Mouse (Mus musculus): ENCODE data around the gene Gramd4. TPM values are rescaled to one million over a fixed set of nuclear protein-coding genes. Genes with fewer than 3 reads are reported as not detected.

Gene Gramd4
- 32.5 and 35.2 TPM in 2 replicates for polyA plus RNA-seq (2016; fragmentation: Nextera tagmentation; extraction: Ambion mirVana)

DNA sequence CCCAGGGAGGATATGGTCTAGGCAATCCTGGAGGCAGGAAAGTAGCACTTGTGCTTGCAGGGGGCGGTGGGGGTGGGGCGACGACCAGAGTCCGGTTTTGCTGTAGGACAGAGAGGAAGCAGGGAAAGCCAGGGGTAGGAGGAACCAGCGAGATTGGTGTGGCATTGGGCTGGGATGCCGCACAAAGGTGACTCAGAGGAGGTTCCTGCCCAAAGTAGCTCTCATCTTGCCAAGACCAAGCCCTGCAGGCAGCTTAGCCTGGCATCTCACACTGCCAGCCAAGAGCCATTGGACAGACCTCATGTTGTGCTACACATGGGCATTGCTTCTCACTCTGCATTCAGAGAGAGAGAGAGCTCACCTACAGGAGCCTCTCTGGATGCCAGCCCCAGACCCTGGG is at the start of gene Gramd4:
TSS of gene Gramd4 (plus strand) at position 283 of the 400 bp plus-strand sequence.
- Histone ChIP-seq H3K27ac (peak within 1 kb of the TSS; percentile 89), H3K9ac (peak within 1 kb of the TSS; percentile 88), H3K4me3 (peak within 1 kb of the TSS; percentile 86), H3K4me1 (peaks cover 39% of the 10 kb centered on the region), H3K4me2 (replicated peaks) (peak within 1 kb of the TSS; percentile 66), H3K27me3 (no peaks in the 10 kb centered on the region), H3K36me3 (no peaks in the 10 kb centered on the region), H3K9me3 (replicated peaks) (no peaks in the 10 kb centered on the region)
- WGBS: 44% methylated on average over 6 of the region's 6 CpGs
- no peak for ATAC-seq (ENCODE audit: low FRiP score)

DNA sequence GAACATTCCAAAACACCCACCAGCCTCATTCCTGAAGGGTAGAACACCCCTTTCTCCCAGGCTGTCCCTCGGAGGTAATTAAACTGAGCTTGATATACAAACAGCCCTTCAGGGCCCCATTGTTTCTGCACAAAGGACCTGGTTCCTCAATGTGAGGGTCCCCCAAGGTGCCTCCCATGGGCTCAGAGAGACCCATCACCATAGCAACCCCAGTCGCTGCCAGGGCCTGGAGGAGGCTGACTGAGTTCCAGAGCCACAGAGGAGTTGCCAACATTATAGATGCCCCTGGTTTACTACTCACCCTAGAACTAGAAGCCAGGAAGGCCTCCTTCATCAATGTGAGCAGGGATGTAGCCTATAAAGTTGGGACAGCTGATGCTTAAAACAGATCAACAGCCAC is 44.4 kb upstream of the Gramd4 start:
- Histone ChIP-seq H3K4me2 (replicated peaks) (no peak overlapping the region), H3K9me3 (replicated peaks) (no peaks in the 10 kb centered on the region), H3K27me3 (peaks cover 16% of the 10 kb centered on the region), H3K9ac (no peak overlapping the region), H3K36me3 (no peaks in the 10 kb centered on the region), H3K4me3 (no peak overlapping the region), H3K4me1 (peaks cover 25% of the 10 kb centered on the region), H3K27ac (0 out of 2 replicates have a peak overlapping the region, but pooled peaks have one; percentile 23)
- 0 out of 2 replicates have a peak, but pooled peaks have one; percentile 20 for ATAC-seq (ENCODE audit: low FRiP score)
- 21% methylated on average over 2 of the region's 2 CpGs for WGBS

DNA sequence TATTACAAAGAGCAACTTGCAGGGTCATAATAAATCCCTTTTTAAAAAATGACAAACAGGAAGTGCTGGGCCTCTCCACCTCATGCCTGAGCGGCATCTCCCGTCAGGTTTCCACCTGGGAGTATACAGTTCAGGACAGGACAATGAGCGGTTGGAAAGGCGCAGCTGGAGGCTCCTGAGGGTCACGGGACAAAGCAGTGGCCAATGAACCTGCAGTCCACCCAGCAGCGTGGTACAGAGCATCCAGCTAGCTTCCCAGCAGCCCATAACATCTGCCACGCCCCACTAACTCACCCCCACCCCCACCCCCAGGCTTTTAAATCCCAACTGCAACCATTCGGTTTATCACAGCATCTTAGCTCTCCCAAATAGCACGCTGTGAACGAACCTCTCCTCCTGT is 43.8 kb upstream of the Gramd4 start:
- H3K27ac ChIP-seq: peak overlapping the region; percentile 23; the same call in 1 of the 2 replicates
- ATAC-seq (ENCODE audit: low FRiP score): no peak; the same call in 1 of the 2 replicates
- peaks cover 23% of the 10 kb centered on the region for H3K4me1 ChIP-seq

DNA sequence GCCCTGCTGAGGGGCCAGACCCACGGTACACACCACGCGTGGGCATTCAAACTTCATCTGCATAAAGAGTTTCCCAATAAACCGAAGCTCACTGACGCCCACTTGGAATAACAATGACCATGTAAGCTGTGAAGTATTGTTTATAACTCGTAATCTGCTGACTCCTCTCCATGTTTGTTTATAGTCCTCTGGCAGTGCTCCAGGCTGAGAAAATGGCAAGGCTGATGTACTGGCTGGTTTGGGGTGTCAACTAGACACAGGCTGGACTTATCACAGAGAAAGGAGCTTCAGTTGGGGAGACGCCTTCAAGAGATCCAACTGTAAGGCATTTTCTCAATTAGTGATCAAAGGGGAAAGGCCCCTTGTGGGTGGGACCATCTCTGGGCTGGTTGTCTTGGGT is 42.5 kb upstream of the Gramd4 start:
- Histone ChIP-seq H3K9me3 (replicated peaks) (peaks cover 5% of the 10 kb centered on the region; the same call in 1 of the 2 replicates), H3K36me3 (no peaks in the 10 kb centered on the region), H3K27ac (no peak overlapping the region), H3K9ac (no peak overlapping the region), H3K4me3 (no peak overlapping the region), H3K4me1 (peaks cover 20% of the 10 kb centered on the region), H3K27me3 (peaks cover 10% of the 10 kb centered on the region), H3K4me2 (replicated peaks) (no peak overlapping the region)
- no peak for ATAC-seq (ENCODE audit: low FRiP score)
- 80% methylated on average over 7 of the region's 7 CpGs for WGBS

More for the DNA sequence above, 43.8 kb upstream of the Gramd4 start:
- Histone ChIP-seq H3K9me3 (replicated peaks) (no peaks in the 10 kb centered on the region; the same call in 1 of the 2 replicates), H3K36me3 (no peaks in the 10 kb centered on the region), H3K9ac (no peak overlapping the region), H3K4me2 (replicated peaks) (no peak overlapping the region), H3K4me3 (no peak overlapping the region), H3K27me3 (peaks cover 13% of the 10 kb centered on the region)
- WGBS: 29% methylated on average over 10 of the region's 10 CpGs

DNA sequence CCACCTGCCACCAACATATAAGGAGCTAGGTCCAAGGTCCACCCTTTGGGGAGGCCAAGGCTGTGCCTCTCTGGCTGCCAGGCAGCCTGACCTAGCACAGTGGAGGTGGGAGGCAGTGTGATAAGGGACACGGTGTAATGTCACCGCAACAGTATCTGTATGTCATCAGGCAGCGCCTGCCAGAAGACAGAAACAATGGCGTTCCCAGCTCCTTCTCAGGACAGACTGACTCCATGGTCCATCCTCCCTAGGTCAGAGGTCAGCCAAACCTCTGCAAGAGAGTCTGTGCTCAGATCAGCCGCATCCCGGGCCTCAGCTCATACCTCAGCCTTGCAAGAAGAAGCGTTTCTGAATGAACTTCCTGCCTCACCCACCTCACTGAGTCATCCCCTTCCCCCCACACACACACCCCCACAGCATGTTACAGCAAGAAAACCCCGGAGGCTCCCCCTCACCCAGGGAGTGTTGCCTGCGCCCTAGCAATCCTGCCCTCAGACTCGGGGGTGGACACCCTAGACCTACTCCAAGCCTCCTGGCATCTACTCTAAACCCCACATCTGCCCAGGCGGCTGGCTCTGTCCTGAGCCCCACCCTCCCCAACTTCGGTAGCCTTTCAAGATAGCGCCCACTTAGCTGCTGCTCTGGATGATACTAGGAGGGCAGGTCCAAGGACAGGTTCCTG is 41.5 kb upstream of the Gramd4 start:
- 66% methylated on average over 13 of the region's 13 CpGs for WGBS
- H3K4me2 ChIP-seq (replicated peaks): no peak overlapping the region
- H3K36me3 ChIP-seq: no peaks in the 10 kb centered on the region

DNA sequence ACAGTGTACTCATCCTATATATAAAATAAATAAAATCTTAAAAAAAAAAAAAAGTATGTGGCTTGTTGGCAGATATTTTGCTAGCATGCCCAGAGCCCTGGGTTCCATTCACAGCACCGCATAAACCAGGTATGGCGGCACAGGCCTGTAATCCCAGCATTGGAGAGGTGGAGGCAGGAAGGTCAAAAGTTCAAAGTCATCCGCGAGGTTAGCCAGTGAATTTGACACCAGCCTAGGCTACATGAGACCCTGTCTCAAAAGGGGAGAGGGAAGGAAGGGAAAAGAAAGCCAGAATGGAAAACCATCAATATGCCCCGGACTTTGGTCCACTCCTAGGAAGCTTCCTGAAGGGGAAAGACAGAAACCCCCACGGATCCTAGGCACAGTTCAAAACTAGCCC is 40.2 kb upstream of the Gramd4 start:
- H3K4me2 ChIP-seq (replicated peaks): no peak overlapping the region
- H3K27me3 ChIP-seq: no peaks in the 10 kb centered on the region
- H3K9me3 ChIP-seq (replicated peaks): peaks cover 5% of the 10 kb centered on the region; the same call in 1 of the 2 replicates
- ATAC-seq (ENCODE audit: low FRiP score): no peak
- H3K4me3 ChIP-seq: no peak overlapping the region
- H3K9ac ChIP-seq: no peak overlapping the region
- peaks cover 23% of the 10 kb centered on the region for H3K4me1 ChIP-seq
- WGBS: 92% methylated on average over 6 of the region's 6 CpGs
- no peaks in the 10 kb centered on the region for H3K36me3 ChIP-seq
- H3K27ac ChIP-seq: no peak overlapping the region

More for the DNA sequence above, 41.5 kb upstream of the Gramd4 start:
- Histone ChIP-seq H3K27me3 (peaks cover 9% of the 10 kb centered on the region), H3K4me3 (no peak overlapping the region), H3K9ac (no peak overlapping the region), H3K4me1 (peaks cover 23% of the 10 kb centered on the region), H3K27ac (no peak overlapping the region), H3K9me3 (replicated peaks) (peaks cover 5% of the 10 kb centered on the region; the same call in 1 of the 2 replicates)
- ATAC-seq (ENCODE audit: low FRiP score): no peak

DNA sequence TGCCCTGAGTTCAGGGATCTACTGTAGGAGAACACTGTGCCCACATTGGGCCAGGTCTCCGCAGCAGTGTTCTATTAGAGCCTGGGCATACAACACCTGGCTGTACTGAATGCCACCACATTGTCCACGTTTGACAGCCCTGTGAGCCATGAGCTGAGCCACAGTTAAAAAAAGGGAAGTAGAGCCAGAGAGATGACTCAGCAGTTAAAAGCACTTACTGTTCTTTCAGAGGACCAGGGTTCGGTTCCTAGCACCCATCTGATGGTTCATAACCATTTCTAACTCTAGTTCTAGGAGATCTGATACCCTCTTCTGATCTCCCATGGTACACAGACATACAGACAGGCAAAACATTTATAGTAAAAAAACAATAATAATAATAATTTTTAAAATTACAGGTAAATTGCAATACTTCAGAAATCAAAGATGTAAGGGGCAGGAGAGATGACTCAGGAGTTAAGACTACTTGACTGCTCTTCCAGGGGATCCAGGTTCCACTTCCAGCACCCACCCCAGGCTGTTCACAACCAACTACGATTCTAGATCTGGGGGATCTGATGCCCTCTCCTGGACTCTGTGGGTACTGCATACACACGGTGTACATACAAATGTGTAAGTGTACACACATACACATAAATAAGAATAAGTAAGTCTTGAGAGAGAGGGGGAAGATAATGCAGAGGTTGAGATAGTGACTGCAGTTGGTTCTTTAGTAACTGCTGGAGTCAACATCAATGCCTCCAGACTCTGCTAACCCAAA is 38.6 kb upstream of the Gramd4 start:
- Histone ChIP-seq H3K36me3 (no peaks in the 10 kb centered on the region), H3K4me2 (replicated peaks) (no peak overlapping the region), H3K27me3 (no peaks in the 10 kb centered on the region), H3K9ac (no peak overlapping the region), H3K4me1 (peaks cover 8% of the 10 kb centered on the region), H3K4me3 (no peak overlapping the region), H3K9me3 (replicated peaks) (peaks cover 5% of the 10 kb centered on the region; the same call in 1 of the 2 replicates), H3K27ac (no peak overlapping the region)
- 94% methylated on average over 5 of the region's 5 CpGs for WGBS
- no peak for ATAC-seq (ENCODE audit: low FRiP score)

DNA sequence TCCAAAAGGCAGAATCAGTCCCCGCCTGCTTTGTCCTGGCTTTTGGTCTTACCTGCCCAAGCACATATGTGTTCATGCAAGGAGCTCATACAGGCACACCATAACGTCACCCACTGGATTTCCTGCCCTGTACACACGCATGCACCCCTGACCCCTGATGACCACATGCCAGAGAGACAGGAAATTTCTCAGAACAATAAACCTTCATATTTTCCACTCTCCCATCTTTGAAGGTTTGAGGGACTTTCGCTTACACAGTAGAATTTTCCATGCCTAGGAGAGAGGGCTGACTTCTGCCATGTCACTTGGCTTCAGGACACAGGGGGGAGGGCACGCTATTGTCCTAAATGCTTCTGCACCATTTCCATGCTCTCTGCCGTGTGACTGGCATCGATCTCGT is 37.5 kb upstream of the Gramd4 start:
- Histone ChIP-seq H3K4me3 (no peak overlapping the region), H3K9ac (no peak overlapping the region), H3K36me3 (no peaks in the 10 kb centered on the region), H3K9me3 (replicated peaks) (peaks cover 5% of the 10 kb centered on the region; the same call in 1 of the 2 replicates), H3K4me2 (replicated peaks) (no peak overlapping the region), H3K27ac (no peak overlapping the region), H3K27me3 (no peaks in the 10 kb centered on the region), H3K4me1 (peaks cover 6% of the 10 kb centered on the region)
- WGBS: 81% methylated on average over 8 of the region's 8 CpGs
- no peak for ATAC-seq (ENCODE audit: low FRiP score)

DNA sequence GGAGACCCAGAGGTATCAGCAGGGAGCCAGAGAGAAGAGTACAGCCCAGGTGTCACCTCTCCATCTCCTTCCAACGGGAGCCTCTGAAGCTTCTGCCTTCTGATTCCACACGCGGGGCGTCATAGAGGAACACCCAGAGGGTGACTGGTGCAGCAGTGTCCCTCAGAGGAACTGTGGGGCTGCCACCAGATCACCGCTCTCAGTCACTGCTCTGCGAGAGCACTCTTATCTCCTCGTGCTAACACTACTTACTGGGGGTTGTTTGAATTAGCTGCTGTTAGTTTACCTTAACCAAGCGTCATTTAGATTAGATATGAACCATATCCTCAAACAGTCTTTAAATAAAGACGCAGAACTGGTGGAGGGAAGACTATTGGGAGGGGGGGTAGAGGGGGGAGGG is 36.2 kb upstream of the Gramd4 start:
- Histone ChIP-seq H3K4me3 (no peak overlapping the region), H3K36me3 (no peaks in the 10 kb centered on the region), H3K27ac (no peak overlapping the region), H3K4me2 (replicated peaks) (no peak overlapping the region), H3K27me3 (no peaks in the 10 kb centered on the region), H3K9ac (no peak overlapping the region), H3K9me3 (replicated peaks) (peaks cover 5% of the 10 kb centered on the region; the same call in 1 of the 2 replicates), H3K4me1 (peaks cover 3% of the 10 kb centered on the region; the same call in 1 of the 2 replicates)
- no peak for ATAC-seq (ENCODE audit: low FRiP score)
- WGBS: 76% methylated on average over 9 of the region's 9 CpGs

DNA sequence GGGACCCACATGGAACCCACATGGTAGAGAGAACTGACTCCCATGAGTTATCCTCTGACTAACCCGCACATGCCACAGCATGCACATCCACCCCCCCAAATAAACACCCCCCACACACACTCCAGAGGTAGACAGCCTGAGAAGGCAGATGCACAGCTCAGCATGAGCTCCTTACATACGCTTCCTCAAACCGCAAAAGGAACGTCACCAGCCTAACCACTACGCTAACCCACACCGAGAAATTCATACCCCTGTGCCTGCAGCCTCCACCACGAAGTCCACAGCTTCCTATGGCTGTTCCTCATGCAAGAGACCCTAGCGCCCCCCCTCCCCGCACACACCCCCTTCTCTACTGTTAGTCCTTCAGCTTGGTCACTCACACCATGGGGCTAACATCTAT is 35.5 kb upstream of the Gramd4 start:
- Histone ChIP-seq H3K9me3 (replicated peaks) (peaks cover 5% of the 10 kb centered on the region; the same call in 1 of the 2 replicates), H3K27ac (no peak overlapping the region), H3K4me1 (peaks cover 3% of the 10 kb centered on the region; the same call in 1 of the 2 replicates), H3K27me3 (no peaks in the 10 kb centered on the region), H3K36me3 (no peaks in the 10 kb centered on the region), H3K4me2 (replicated peaks) (no peak overlapping the region), H3K4me3 (no peak overlapping the region), H3K9ac (no peak overlapping the region)
- no peak for ATAC-seq (ENCODE audit: low FRiP score)
- 86% methylated on average over 9 of the region's 9 CpGs for WGBS

DNA sequence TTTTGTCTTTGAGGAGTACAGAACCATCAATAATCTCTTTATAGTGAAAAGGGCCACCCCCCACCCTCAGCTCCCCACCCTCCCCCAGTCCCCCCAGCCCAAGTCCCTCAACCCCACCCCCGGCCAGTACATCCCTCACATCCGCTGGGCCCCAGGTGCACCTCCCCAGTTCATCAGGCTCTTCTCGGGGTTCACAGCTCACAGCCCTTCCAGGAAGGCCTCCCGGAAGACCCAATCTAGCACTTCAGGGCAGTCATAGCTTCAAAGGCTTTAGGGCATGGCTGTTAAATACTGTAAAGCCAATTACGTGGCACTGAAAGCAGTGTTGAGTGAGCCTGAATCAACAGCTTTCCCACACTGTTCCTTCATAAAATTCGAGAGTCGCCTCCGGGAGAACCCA is 29.6 kb upstream of the Gramd4 start:
- peaks cover 18% of the 10 kb centered on the region for H3K36me3 ChIP-seq
- 75% methylated on average over 8 of the region's 8 CpGs for whole genome bisulfite sequencing
- H3K9ac ChIP-seq: no peak overlapping the region
- no peak overlapping the region for H3K4me3 ChIP-seq
- H3K4me1 ChIP-seq: peaks cover 25% of the 10 kb centered on the region
- H3K4me2 ChIP-seq (replicated peaks): 0 out of 2 replicates have a peak overlapping the region, but pooled peaks have one; percentile 4
- H3K9me3 ChIP-seq (replicated peaks): peaks cover 23% of the 10 kb centered on the region
- no peak overlapping the region for H3K27ac ChIP-seq
- no peak for ATAC-seq (ENCODE audit: low FRiP score)
- peaks cover 7% of the 10 kb centered on the region for H3K27me3 ChIP-seq

DNA sequence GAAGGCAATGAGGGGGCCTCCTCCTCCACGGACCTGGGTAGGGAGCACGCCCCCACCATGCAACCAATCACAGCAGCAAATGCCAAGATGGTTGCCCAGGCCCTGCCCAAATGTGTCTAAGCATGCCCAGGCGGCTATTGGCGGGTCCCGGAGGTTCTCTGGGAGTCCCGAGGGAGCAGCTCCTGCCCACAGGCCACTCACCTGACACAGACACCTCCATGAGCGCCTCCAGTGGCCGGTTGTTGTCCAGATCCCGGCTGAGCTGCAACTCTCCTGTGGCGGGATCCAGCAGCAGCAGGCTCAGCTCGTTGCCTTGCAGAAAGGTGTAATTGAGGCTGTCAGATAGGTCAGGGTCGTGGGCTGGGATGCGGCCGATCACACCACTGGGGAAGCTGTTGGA is 27.5 kb upstream of the Gramd4 start:
- Histone ChIP-seq H3K36me3 (peaks cover 18% of the 10 kb centered on the region), H3K4me2 (replicated peaks) (peak overlapping the region; percentile 31; the same call in 1 of the 2 replicates), H3K4me1 (peaks cover 46% of the 10 kb centered on the region), H3K4me3 (no peak overlapping the region), H3K9me3 (replicated peaks) (peaks cover 23% of the 10 kb centered on the region), H3K27ac (no peak overlapping the region), H3K9ac (no peak overlapping the region), H3K27me3 (peaks cover 28% of the 10 kb centered on the region)
- WGBS: 69% methylated on average over 13 of the region's 14 CpGs
- ATAC-seq (ENCODE audit: low FRiP score): no peak

Data from hindbrain, embryonic 12.5 days (tissue).